Mouse (Mus musculus): ENCODE measurements at regions not wholly inside any gene's neighbourhood (a gene's known extent, or its start where the extent isn't known, plus 50 kb on each side); places are given as distances from the start of the nearest gene placed in this dataset.

DNA sequence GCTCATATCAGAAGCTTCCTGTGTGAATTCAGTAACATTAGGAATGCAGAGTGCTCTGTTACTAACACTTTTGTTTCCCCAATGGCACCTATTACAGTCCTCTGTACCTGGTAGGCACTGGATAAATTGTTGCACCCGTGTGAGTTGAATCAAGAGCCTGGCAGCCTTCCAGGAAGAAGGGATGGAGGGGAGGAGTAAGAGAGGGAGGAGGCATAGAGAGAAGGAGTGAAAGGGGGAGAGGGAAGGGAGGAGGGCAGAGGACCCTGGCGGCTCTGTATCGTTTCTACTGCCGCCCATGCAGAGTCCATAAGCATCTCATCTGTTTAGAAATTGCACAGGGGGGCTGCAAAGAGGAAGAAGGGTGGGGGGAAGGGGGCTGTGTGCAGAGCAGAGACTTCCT lies 215.7 kb upstream of the Zmiz1 start:
- TF ChIP-seq CTCF (IDR thresholded peaks at IDR 0.05; ENCODE audit: borderline replicate concordance, extremely low read depth, insufficient read depth, insufficient read length): no peak
- no peak for TF ChIP-seq POLR2A (IDR thresholded peaks at IDR 0.05; ENCODE audit: borderline replicate concordance, extremely low read depth, insufficient read depth, insufficient read length, poor library complexity, severe bottlenecking)

Data from brain, embryonic 14.5 days (tissue).